ENCODE assay signal across 18 mouse cellular contexts in genomic region chr10:126799393-126799792, GRCm38 (mm10).
A peak's percentile ranks its signal among the peaks of the same experiment; 100 is the strongest.
DNase-seq lines count a peak whose midpoint lies in the region; ATAC-seq and TF ChIP-seq lines count a peak whose summit lies in the region.
"Had no signal": no experiment of that assay in that cellular context is flagged by ENCODE, and none has a peak within 500 bp of the region (broad histone marks: within the 10 kb centered on the region; RNA-seq: fewer than 3 reads in every experiment).

No protein-coding gene starts in this region.

- TF ChIP-seq CTCF in layer of hippocampus, adult 2 months (conservative IDR thresholded peaks at IDR 0.05): peak; percentile 71

- no peak overlapping the region for H3K4me3 ChIP-seq in layer of hippocampus, adult 2 months
- H3K4me3 ChIP-seq: kidney, embryonic 15.5 days; liver, embryonic 13.5 days; neural tube, embryonic 12.5 days had no signal

- DNase-seq in layer of hippocampus, adult 2 months (ENCODE audit: low spot score in 2 of 2): no peak
- no peak for DNase-seq in layer of hippocampus, postnatal 36 days
- peak; percentile 29 for DNase-seq in right cerebral cortex, postnatal 4 days
- no peak for DNase-seq in right cerebral cortex, adult 18-20 months
- DNase-seq in adipocyte (ENCODE audit: low spot score): no peak
- DNase-seq in cerebellum, adult 9-11 months: no peak
- DNase-seq: cerebellum, adult 11 months; embryo, embryonic 11 days; gastrocnemius, postnatal 10 days; left cerebral cortex, postnatal 4 days; liver, embryonic 13.5 days; lung, postnatal 4 days; right cerebral cortex, postnatal 25 days; thymus, adult 18-20 months had no signal

- H3K27ac ChIP-seq in layer of hippocampus, adult 2 months: no peak overlapping the region
- H3K27ac ChIP-seq: kidney, embryonic 15.5 days; liver, embryonic 13.5 days; neural tube, embryonic 12.5 days had no signal

- peak; percentile 76 for ATAC-seq in common myeloid progenitor, adult 5-6 weeks (replicated peaks; ENCODE audit: low read depth, poor library complexity, severe bottlenecking)
- ATAC-seq: Patski had no signal
